Mouse (Mus musculus): ENCODE measurements around the gene Nt5c1a. TPM values are rescaled to one million over a fixed set of nuclear protein-coding genes. Genes with fewer than 3 reads are reported as not detected.
A peak's percentile ranks its signal among the peaks of the same experiment; 100 is the strongest.
"Not testable (repeated sequence)": the region's sequence is repeated elsewhere in the genome, so short reads cannot be mapped to it uniquely, and the experiment has no call there.

The Nt5c1a gene
- polyA plus RNA-seq (2016; fragmentation: Nextera tagmentation; extraction: Ambion mirVana), result not detected in 2 replicates

DNA sequence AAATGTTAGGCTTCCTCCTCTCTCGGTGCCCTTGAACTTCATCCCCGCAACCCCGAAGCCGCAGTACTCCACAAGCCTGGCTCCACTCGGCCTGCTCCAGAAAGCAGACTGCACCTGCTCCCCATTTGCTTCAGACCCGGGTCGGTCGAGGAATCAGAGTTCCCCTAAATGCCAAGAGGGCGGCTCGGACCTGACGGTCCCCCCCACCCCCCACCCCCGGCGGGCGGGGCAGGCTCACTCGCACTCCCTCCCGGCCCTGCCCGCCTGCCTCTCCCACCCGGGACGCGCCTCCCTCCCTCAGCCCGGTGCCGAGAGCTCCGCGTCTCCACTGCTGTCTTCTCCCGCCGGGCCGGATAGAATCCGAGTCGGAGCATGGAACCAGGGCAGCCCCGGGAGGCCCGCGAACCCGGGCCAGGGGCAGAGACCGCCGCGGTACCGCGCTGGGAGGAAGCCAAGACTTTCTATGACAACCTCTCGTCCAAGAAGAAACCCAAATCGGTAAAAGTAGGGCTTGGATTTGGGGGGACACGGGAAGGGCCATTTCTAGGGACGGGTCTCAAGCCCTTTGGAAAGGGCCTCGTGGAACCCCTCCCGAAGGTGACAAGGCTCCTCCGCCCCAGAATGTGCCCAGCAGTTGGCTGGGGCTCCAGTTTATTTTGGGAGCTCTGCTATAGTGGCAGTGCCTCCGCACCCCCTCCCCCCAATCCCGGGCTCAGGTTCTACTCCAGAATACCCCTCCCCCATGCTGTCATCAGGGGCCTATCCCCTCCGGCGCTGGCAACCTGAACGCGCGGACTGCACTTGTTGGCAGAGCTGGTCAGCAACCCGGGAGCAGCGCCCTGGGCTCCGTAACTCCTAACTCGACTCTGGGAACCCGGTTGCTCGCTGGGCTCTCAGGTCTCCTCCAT is at the start of gene Nt5c1a:
TSS of gene Nt5c1a (plus strand) at position 319 of the 908 bp plus-strand sequence.
- peak; percentile 50 for DNase-seq (ENCODE audit: low spot score)
- H3K36me3 ChIP-seq, result no peaks in the 10 kb centered on the region
- H3K27ac ChIP-seq (replicated peaks), result peak within 1 kb of the TSS; percentile 69; the same call in 1 of the 2 replicates
- H3K27me3 ChIP-seq (ENCODE audit: low read depth, poor library complexity, severe bottlenecking), result peaks cover 75% of the 10 kb centered on the region
- under 1% methylated on average over 58 of the region's 58 CpGs for WGBS
- peaks cover 19% of the 10 kb centered on the region for H3K4me1 ChIP-seq
- peak within 1 kb of the TSS; percentile 64 for H3K4me3 ChIP-seq
- no peaks in the 10 kb centered on the region for H3K9me3 ChIP-seq (replicated peaks)

DNA sequence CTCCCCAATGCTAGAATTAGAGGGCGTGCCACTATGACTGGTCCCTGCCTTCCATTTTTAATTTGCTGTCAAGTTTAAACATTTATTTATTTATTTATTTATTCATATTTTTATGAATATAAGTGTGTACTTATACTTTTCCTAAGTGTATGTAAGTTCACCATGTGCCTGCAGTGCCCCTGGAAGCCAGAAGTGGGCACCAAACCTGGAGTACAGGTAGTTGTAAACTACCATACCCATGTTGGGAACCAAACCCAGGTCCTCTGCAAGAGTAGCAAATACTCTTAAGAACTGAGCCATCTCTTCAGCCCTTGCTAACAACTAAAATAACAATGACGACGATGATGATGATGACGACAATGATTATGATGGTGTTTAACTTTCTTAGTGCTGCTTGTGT is 49.3 kb upstream of the Nt5c1a start:
- Histone ChIP-seq H3K27me3 (ENCODE audit: low read depth, poor library complexity, severe bottlenecking) (0 out of 2 replicates have a peak, but pooled peaks cover 4% of the 10 kb centered on the region), H3K36me3 (no peaks in the 10 kb centered on the region), H3K9me3 (replicated peaks) (no peaks in the 10 kb centered on the region), H3K4me3 (no peak overlapping the region), H3K4me1 (peaks cover 3% of the 10 kb centered on the region; the same call in 1 of the 2 replicates), H3K27ac (replicated peaks) (no peak overlapping the region)
- WGBS, result 74% methylated on average over 4 of the region's 4 CpGs
- DNase-seq (ENCODE audit: low spot score), result no peak

DNA sequence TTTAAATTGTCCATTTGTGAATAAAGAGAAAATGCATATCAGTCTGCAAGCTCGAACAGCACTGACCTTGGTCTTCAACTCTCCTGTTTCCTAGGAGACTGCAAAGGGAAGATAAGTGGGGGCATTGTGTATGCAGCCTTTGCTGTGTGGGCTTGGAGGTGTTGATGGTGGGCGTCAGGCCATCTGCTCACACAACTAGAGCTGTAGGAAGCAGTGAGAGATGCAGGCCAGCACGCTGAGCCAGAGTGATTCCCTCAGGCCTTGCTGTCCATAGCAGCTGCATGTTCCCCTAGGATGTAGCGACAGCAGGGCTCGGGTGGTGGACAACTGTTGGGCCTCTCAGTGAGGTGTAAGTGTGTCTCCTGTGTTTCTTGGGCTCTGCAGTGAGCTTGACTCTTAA is 48.3 kb upstream of the Nt5c1a start:
- H3K27me3 ChIP-seq (ENCODE audit: low read depth, poor library complexity, severe bottlenecking), result 0 out of 2 replicates have a peak, but pooled peaks cover 4% of the 10 kb centered on the region
- no peaks in the 10 kb centered on the region for H3K36me3 ChIP-seq
- no peak overlapping the region for H3K27ac ChIP-seq (replicated peaks)
- DNase-seq (ENCODE audit: low spot score), result no peak
- peaks cover 3% of the 10 kb centered on the region; the same call in 1 of the 2 replicates for H3K4me1 ChIP-seq
- no peaks in the 10 kb centered on the region for H3K9me3 ChIP-seq (replicated peaks)
- WGBS, result 66% methylated on average over 5 of the region's 5 CpGs
- H3K4me3 ChIP-seq, result no peak overlapping the region

DNA sequence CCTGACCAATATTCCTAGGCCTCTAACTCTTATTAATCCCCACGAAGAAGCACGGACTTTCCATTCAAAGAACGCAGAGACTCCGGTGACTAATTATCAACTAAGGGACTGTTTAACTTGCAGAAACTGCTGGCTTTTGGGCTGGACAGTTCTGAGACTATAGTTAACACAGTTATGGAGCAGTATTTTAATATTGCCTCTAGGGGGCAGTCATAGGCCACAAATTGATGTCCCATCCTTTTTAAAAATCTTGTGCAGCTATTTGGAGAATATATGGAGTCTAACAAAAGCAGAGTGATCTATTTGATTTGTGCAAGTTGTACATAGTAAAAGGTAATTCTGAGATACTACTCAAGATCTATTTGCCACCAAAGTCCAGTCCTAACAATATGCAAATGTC is 46.3 kb upstream of the Nt5c1a start:
- no peaks in the 10 kb centered on the region for H3K36me3 ChIP-seq
- no peak overlapping the region for H3K4me3 ChIP-seq
- 0 out of 2 replicates have a peak, but pooled peaks cover 4% of the 10 kb centered on the region for H3K27me3 ChIP-seq (ENCODE audit: low read depth, poor library complexity, severe bottlenecking)
- no peak overlapping the region for H3K27ac ChIP-seq (replicated peaks)
- peaks cover 3% of the 10 kb centered on the region; the same call in 1 of the 2 replicates for H3K4me1 ChIP-seq
- no peak for DNase-seq (ENCODE audit: low spot score)
- H3K9me3 ChIP-seq (replicated peaks), result no peaks in the 10 kb centered on the region
- 27% methylated on average over 4 of the region's 4 CpGs for WGBS

DNA sequence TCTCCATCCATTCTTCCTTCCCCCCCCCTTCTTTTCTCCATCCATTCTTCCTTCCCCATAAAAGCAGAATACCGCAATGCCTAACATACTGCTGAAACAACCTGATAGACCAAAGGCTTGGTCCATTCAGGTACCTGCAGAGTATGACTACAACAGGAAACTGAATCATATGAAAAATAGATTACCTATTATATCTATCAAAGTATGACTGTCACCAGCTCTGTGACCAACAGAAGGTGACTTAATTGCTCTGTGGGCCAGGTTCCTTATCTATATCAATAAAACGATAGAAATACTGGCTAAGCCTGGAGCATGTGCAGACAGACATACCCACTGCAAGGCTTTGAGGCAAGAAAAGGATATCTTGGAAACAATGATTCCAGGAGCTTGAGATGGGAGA is 45.9 kb upstream of the Nt5c1a start:
- no peaks in the 10 kb centered on the region for H3K9me3 ChIP-seq (replicated peaks)

DNA sequence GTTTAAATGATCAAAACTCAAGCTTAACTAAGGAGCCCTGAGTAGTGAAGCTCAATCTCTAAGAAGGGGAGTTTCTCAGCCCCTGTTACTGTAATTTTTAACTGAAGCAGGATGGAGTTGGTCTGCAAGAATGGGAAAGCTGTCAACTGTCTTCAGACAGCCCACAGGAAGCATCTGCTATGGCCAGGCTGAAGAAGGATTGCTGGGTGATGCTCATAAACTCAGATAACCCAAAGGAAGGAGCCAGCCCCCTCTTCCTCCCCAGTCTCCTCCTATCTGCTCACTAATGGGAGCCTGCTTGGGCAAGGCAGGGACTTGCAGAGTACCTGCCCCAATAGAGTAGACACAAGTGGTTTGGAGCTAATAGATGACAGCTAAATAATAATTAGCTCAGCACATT is 45.5 kb upstream of the Nt5c1a start:
- Histone ChIP-seq H3K4me3 (no peak overlapping the region), H3K36me3 (no peaks in the 10 kb centered on the region), H3K4me1 (peaks cover 3% of the 10 kb centered on the region; the same call in 1 of the 2 replicates)

More for the DNA sequence above, 45.9 kb upstream of the Nt5c1a start:
- Histone ChIP-seq H3K27me3 (ENCODE audit: low read depth, poor library complexity, severe bottlenecking) (0 out of 2 replicates have a peak, but pooled peaks cover 4% of the 10 kb centered on the region), H3K4me1 (peaks cover 3% of the 10 kb centered on the region; the same call in 1 of the 2 replicates), H3K27ac (replicated peaks) (no peak overlapping the region), H3K36me3 (no peaks in the 10 kb centered on the region), H3K4me3 (no peak overlapping the region)
- DNase-seq (ENCODE audit: low spot score), result no peak
- WGBS, result 63% methylated on average over 2 of the region's 2 CpGs

DNA sequence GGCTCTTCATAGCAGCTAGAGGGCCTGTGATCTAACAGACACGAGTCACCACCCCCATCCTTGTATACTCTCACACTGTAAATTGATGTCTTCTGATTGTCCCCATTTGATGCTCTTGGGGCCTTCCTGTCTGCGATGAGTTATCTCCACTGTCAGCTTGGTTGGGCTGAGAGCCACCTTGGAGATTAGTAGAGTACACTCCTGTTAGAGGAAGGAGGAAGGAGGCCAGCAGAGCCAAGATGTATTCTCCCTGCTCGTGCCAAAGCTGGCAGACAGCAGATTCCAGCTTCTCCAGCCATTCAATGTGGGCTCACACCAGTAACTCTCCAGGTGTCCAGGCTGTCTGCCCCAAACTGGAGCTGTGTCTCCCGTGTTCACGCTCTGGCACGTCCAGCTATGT is 40.7 kb upstream of the Nt5c1a start:
- Histone ChIP-seq H3K4me3 (no peak overlapping the region), H3K27ac (replicated peaks) (no peak overlapping the region), H3K36me3 (no peaks in the 10 kb centered on the region), H3K9me3 (replicated peaks) (no peaks in the 10 kb centered on the region), H3K4me1 (peaks cover 13% of the 10 kb centered on the region), H3K27me3 (ENCODE audit: low read depth, poor library complexity, severe bottlenecking) (peaks cover 35% of the 10 kb centered on the region)
- WGBS, result 89% methylated on average over 6 of the region's 6 CpGs
- DNase-seq (ENCODE audit: low spot score), result no peak

More for the DNA sequence above, 45.5 kb upstream of the Nt5c1a start:
- no peak for DNase-seq (ENCODE audit: low spot score)
- H3K27me3 ChIP-seq (ENCODE audit: low read depth, poor library complexity, severe bottlenecking), result peaks cover 6% of the 10 kb centered on the region; the same call in 1 of the 2 replicates
- H3K27ac ChIP-seq (replicated peaks), result no peak overlapping the region
- no peaks in the 10 kb centered on the region for H3K9me3 ChIP-seq (replicated peaks)

DNA sequence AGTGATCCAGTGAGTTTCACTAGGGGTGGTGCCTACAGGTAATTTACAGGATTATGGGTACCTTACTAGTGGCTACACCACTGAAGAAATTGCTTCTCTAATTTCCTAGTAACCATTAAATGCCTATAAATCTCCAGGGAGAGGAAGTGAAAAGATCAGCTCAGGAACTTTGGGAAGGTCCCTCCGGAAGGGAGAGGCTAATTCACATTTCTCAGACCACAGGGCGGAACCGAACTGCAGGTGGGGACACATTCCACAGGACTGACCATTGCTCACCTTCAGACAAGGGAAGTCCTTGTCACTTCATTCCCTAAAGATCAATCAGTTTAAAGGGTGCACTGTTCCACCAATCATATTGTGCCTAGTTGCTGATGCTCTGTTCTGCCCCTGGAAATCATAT is 40.1 kb upstream of the Nt5c1a start:
- DNase-seq (ENCODE audit: low spot score); H3K36me3 ChIP-seq; H3K27ac ChIP-seq (replicated peaks); H3K9me3 ChIP-seq (replicated peaks); H3K4me3 ChIP-seq: not testable (repeated sequence)
- Histone ChIP-seq H3K27me3 (ENCODE audit: low read depth, poor library complexity, severe bottlenecking) (peaks cover 35% of the 10 kb centered on the region), H3K4me1 (peaks cover 13% of the 10 kb centered on the region)
- WGBS, result 85% methylated on average over 3 of the region's 3 CpGs

DNA sequence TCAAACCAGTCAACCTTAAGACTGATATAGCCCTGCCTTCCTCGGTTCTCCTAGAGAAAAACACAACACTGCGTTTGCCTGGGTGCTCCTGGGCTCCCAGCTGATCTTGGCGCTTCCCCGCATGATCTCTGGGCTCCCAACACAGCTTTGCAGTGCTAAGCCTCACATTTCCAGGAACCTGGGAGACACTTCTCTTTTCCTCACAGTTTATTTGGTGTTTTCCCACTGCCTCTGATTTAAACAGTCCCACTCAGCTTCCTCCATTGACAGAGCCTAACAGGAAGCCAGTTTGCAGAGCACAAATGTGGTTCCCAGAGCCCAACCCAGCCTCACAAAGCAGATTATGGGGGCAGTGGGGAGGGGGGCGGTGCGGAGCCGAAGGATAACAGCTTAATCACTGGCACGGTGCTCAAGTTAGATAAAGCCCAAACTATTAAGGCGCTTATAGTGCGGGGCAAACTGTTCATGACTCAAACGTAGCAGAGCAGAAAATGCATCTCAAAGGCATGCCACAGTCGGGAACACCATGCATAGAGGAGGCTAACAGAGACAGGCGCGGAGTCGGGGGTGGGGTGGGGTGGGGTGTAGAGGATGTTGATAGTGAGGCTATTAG is 38.9 kb upstream of the Nt5c1a start:
- H3K4me3 ChIP-seq, result peak overlapping the region; percentile 37

DNA sequence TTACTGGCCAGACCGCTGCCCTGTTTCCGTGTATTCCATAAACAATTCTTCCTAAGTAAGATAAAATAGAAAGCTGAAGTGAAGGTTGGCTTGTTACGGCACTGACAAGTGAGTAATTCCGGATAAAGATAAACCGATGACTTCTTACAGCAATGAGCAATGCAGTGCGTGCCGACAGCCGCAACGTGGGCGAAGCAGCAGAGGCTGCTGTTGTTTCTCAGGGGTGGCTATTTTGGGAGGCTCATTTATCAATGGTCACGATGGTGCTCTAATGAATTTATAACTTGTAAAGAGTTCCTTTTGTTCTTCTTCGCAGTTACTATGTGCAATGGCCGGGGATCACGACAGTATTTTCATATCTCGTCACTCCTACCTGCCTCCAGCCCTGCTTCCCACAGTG is 37.1 kb upstream of the Nt5c1a start:
- WGBS, result 93% methylated on average over 15 of the region's 15 CpGs
- H3K27ac ChIP-seq (replicated peaks), result no peak overlapping the region
- H3K9me3 ChIP-seq (replicated peaks), result no peaks in the 10 kb centered on the region
- H3K4me1 ChIP-seq, result peaks cover 13% of the 10 kb centered on the region
- peaks cover 35% of the 10 kb centered on the region for H3K27me3 ChIP-seq (ENCODE audit: low read depth, poor library complexity, severe bottlenecking)
- no peak overlapping the region for H3K4me3 ChIP-seq
- DNase-seq (ENCODE audit: low spot score), result no peak
- H3K36me3 ChIP-seq, result no peaks in the 10 kb centered on the region

More for the DNA sequence above, 38.9 kb upstream of the Nt5c1a start:
- WGBS, result 16% methylated on average over 15 of the region's 15 CpGs
- Histone ChIP-seq H3K27ac (replicated peaks) (peak overlapping the region; percentile 35; the same call in 1 of the 2 replicates), H3K36me3 (no peaks in the 10 kb centered on the region), H3K4me1 (peaks cover 13% of the 10 kb centered on the region), H3K9me3 (replicated peaks) (no peaks in the 10 kb centered on the region), H3K27me3 (ENCODE audit: low read depth, poor library complexity, severe bottlenecking) (peaks cover 35% of the 10 kb centered on the region)
- DNase-seq (ENCODE audit: low spot score), result peak; percentile 60

DNA sequence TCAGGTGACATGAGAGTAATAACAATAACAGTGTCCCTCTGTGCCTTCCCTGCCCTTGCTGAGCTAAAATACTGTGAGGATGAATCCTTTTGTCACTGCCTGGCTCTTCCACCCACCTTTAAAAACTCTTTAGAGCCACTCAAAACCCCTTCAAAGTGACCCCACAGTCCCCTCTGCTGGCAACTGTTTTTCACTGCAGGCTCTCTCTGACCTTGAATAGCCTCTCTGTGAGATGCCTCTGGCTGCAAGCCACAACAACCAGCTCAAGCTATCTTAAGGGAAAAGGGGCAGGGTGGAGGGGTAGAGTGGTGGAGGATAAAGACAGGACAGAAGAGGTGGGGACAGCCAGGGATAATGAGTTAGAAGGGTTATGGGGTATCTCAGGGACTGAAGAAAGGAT is 29.5 kb upstream of the Nt5c1a start:
- Histone ChIP-seq H3K27ac (replicated peaks) (no peak overlapping the region), H3K4me3 (no peak overlapping the region), H3K36me3 (no peaks in the 10 kb centered on the region), H3K27me3 (ENCODE audit: low read depth, poor library complexity, severe bottlenecking) (peaks cover 29% of the 10 kb centered on the region), H3K4me1 (no peaks in the 10 kb centered on the region), H3K9me3 (replicated peaks) (no peaks in the 10 kb centered on the region)
- DNase-seq (ENCODE audit: low spot score), result no peak

DNA sequence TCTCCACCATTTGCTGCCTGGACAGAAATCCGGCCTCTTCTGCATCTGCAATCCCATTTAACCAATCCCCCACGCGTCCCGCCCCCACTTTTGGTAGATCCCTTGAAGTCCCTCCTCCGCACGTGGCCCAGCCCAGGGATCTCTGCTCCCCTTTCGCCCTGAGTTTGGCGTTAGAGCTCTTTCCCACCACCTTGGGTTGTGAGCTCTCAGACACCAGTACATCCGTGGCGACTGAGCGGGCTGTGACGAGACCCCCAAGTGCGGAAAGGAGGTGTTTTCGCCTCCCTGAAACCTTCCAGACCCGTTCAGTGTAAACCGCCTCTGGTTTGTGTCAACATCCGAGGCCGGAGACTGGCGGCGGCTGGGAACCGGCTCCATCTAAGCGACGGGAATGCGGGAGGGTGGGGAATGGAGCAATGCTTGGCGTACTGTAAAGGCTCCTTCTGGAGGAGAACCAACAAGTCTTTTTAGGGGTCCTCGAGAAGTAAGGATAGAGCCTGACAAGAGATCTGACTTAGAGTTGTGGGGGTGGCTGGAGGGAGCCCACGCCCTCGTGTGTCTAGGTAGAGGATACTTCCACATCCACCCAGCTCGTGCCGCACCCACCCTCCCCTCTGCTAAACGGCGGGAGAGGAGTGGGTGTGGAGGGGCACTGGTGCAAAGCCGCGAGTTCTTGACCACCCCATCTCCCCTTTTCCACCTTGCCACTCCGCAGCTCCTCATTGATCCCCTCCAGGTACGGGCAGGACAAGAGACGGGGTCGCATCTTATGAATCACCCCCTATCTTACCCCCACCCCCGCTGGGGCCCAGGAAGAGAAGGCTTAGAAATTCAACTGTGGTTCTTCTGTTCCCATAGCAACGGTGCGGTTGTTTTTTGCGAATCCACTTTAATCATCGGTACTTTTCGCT is 18.7 kb upstream of the Nt5c1a start, which contains the start of gene Hpcal4:
TSS of gene Hpcal4 (plus strand) at position 900 of the 911 bp plus-strand sequence.
- H3K36me3 ChIP-seq, result no peaks in the 10 kb centered on the region
- peaks cover 27% of the 10 kb centered on the region for H3K4me1 ChIP-seq
- H3K27ac ChIP-seq (replicated peaks), result peak within 1 kb of the TSS; percentile 43
- peak; percentile 67 for DNase-seq (ENCODE audit: low spot score)
- WGBS, result 1% methylated on average over 44 of the region's 44 CpGs
- H3K9me3 ChIP-seq (replicated peaks), result no peaks in the 10 kb centered on the region
- peak within 1 kb of the TSS; percentile 61 for H3K4me3 ChIP-seq
- H3K27me3 ChIP-seq (ENCODE audit: low read depth, poor library complexity, severe bottlenecking), result peaks cover 79% of the 10 kb centered on the region

Measured in midbrain, embryonic 10.5 days (tissue).